Mouse (Mus musculus): ENCODE measurements around the gene Tmem206.

DNA sequence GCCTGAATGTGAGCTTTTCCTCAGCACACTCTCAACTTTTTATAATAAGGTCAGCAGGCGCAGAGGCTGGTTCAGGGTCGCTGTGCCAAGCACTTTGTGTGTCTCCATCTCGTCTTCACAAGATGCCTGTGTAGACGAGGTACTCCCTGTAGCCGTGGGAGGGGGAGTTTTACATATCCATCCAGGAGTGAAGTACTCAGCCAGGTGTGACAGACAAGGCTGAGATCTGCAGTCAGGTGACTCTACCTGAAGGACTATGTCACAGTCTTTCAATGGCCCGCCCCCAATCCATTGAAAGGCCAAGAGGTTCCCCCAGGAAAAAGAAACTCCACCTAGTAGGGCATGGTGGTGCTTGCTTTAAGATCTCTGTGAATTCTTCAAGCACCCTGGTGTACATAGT is 12.6 kb upstream of the Tmem206 start:
- TF ChIP-seq CTCF (IDR thresholded peaks at IDR 0.05; ENCODE audit: low read depth) (no peak), EP300 (IDR thresholded peaks at IDR 0.05; ENCODE audit: low read depth) (no peak)

Measured in liver, embryonic 14.5 days (tissue).